Mouse (Mus musculus): ENCODE data around the gene Abhd12b. TPM values are rescaled to one million over a fixed set of nuclear protein-coding genes. Genes with fewer than 3 reads are reported as not detected.
A peak's percentile ranks its signal among the peaks of the same experiment; 100 is the strongest.

Abhd12b gene
- total and polyA plus RNA-seq, 2 experiments from 2014 or later = 0.13 TPM; not detected in 1

- Histone ChIP-seq H3K4me2 (ENCODE audit: low read depth) (no peak overlapping the region), H3K9ac (no peak overlapping the region), H3K4me3 (ENCODE audit: low read depth, low read length) (no peak overlapping the region), H3K36me3 (ENCODE audit: insufficient read depth) (no peaks in the 10 kb centered on the region), H3K27ac (ENCODE audit: low read depth, low read length) (no peak overlapping the region), H3K9me3 (ENCODE audit: low read length) (no peaks in the 10 kb centered on the region), H3K4me1 (ENCODE audit: insufficient read depth) (no peaks in the 10 kb centered on the region), H3K27me3 (ENCODE audit: insufficient read depth, low read length) (no peaks in the 10 kb centered on the region)
- ATAC-seq (no peak), DNase-seq (no peak)
- TF ChIP-seq CTCF (IDR thresholded peaks at IDR 0.05; ENCODE audit: low read depth) = no peak
- 93% methylated on average over 8 of the region's 8 CpGs for WGBS
These were observed 60.3 kb downstream of the Abhd12b start for GRCm38 (mm10) chr12:70214281-70214680.

DNA sequence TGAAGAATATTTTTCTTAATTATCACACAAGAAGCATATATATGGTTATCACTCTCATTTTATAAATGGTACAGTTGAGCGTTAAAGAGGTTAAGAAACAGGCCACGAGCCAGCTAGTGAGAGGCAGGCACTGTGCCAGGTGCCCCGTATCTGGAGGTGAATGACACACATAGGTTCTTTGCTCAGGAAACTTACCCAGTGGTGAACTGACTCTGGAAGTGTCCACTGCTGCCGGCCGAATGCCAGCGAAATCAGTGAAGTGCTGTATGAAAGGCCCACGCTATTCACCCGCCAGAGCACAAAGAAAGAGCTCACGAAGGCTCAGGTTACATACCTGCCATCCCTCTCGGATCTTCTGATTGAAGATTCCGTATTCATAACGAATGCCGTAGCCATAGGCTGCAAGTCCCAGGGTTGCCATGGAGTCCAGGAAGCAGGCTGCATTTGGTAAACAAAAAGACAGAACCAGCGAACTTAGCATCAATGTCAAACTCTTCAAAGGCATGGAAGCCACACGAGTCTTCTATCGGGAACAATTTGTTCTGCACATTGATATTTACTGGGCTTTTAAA lies 62.4 kb downstream of the Abhd12b start:
- 19% methylated on average over 16 of the region's 16 CpGs for WGBS
- ATAC-seq = peak; percentile 16; the same call in 1 of the 2 replicates
- no peak overlapping the region for H3K27ac ChIP-seq (ENCODE audit: low read depth, low read length)

GRCm38 (mm10) chr12:70218795-70219540 lies 65.0 kb downstream of the Abhd12b start:
- Histone ChIP-seq H3K4me2 (ENCODE audit: low read depth) (no peak overlapping the region), H3K9me3 (ENCODE audit: low read length) (no peaks in the 10 kb centered on the region), H3K9ac (no peak overlapping the region), H3K36me3 (ENCODE audit: insufficient read depth) (no peaks in the 10 kb centered on the region), H3K4me3 (ENCODE audit: low read depth, low read length) (no peak overlapping the region), H3K27me3 (ENCODE audit: insufficient read depth, low read length) (no peaks in the 10 kb centered on the region), H3K4me1 (ENCODE audit: insufficient read depth) (no peaks in the 10 kb centered on the region), H3K27ac (ENCODE audit: low read depth, low read length) (no peak overlapping the region)
- no peak for DNase-seq
- no peak for ATAC-seq
- TF ChIP-seq CTCF (IDR thresholded peaks at IDR 0.05; ENCODE audit: low read depth) = no peak
- 88% methylated on average over 8 of the region's 8 CpGs for WGBS

More for the DNA sequence above, 62.4 kb downstream of the Abhd12b start:
- H3K9me3 ChIP-seq (ENCODE audit: low read length) = no peaks in the 10 kb centered on the region
- no peaks in the 10 kb centered on the region for H3K27me3 ChIP-seq (ENCODE audit: insufficient read depth, low read length)
- no peak for TF ChIP-seq CTCF (IDR thresholded peaks at IDR 0.05; ENCODE audit: low read depth)
- H3K36me3 ChIP-seq (ENCODE audit: insufficient read depth) = no peaks in the 10 kb centered on the region
- no peak overlapping the region for H3K9ac ChIP-seq
- H3K4me2 ChIP-seq (ENCODE audit: low read depth) = no peak overlapping the region
- no peaks in the 10 kb centered on the region for H3K4me1 ChIP-seq (ENCODE audit: insufficient read depth)
- H3K4me3 ChIP-seq (ENCODE audit: low read depth, low read length) = no peak overlapping the region
- DNase-seq = peak; percentile 45

GRCm38 (mm10) chr12:70221425-70221824 lies 67.5 kb downstream of the Abhd12b start:
- ATAC-seq = no peak
- no peaks in the 10 kb centered on the region for H3K27me3 ChIP-seq (ENCODE audit: insufficient read depth, low read length)
- no peaks in the 10 kb centered on the region for H3K4me1 ChIP-seq (ENCODE audit: insufficient read depth)
- H3K36me3 ChIP-seq (ENCODE audit: insufficient read depth) = no peaks in the 10 kb centered on the region
- no peak overlapping the region for H3K4me2 ChIP-seq (ENCODE audit: low read depth)
- H3K27ac ChIP-seq (ENCODE audit: low read depth, low read length) = no peak overlapping the region
- H3K4me3 ChIP-seq (ENCODE audit: low read depth, low read length) = no peak overlapping the region
- H3K9ac ChIP-seq = no peak overlapping the region
- WGBS = 74% methylated on average over 5 of the region's 5 CpGs
- no peaks in the 10 kb centered on the region for H3K9me3 ChIP-seq (ENCODE audit: low read length)
- no peak for TF ChIP-seq CTCF (IDR thresholded peaks at IDR 0.05; ENCODE audit: low read depth)
- no peak for DNase-seq

DNA sequence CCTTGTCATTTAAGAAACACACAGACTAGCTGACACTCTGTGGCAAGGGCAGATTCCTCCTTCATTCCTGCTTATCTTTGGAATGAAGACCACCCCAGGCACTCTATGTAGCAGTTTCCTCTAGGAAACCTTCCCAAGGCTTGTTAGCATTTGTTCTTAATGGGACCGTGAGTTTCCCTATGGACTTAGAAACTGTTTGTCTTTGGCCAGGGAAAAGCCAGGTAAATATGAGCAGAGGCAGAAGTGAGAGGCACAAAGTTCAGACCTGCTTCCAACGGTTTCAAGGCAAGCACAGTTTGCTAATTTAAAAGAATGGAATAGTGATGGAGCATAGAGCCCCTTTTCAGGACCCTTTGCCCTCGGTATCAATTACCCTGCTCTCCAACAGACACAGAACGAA lies 69.4 kb downstream of the Abhd12b start:
- Histone ChIP-seq H3K4me1 (ENCODE audit: insufficient read depth) (no peaks in the 10 kb centered on the region), H3K27ac (ENCODE audit: low read depth, low read length) (no peak overlapping the region), H3K4me3 (ENCODE audit: low read depth, low read length) (no peak overlapping the region), H3K4me2 (ENCODE audit: low read depth) (no peak overlapping the region), H3K36me3 (ENCODE audit: insufficient read depth) (no peaks in the 10 kb centered on the region), H3K9ac (no peak overlapping the region), H3K9me3 (ENCODE audit: low read length) (no peaks in the 10 kb centered on the region), H3K27me3 (ENCODE audit: insufficient read depth, low read length) (no peaks in the 10 kb centered on the region)
- DNase-seq = no peak
- ATAC-seq = no peak
- no peak for TF ChIP-seq CTCF (IDR thresholded peaks at IDR 0.05; ENCODE audit: low read depth)
- WGBS = 56% methylated on average over 4 of the region's 4 CpGs

- no peaks in the 10 kb centered on the region for H3K36me3 ChIP-seq (ENCODE audit: insufficient read depth)
- H3K4me2 ChIP-seq (ENCODE audit: low read depth) = peak overlapping the region; percentile 95
- no peak overlapping the region for H3K27ac ChIP-seq (ENCODE audit: low read depth, low read length)
- no peak for TF ChIP-seq CTCF (IDR thresholded peaks at IDR 0.05; ENCODE audit: low read depth)
- 0 out of 2 replicates have a peak overlapping the region, but pooled peaks have one; percentile 37 for H3K4me3 ChIP-seq (ENCODE audit: low read depth, low read length)
- DNase-seq (no peak), ATAC-seq (no peak)
- 44% methylated on average over 5 of the region's 5 CpGs for WGBS
- H3K9me3 ChIP-seq (ENCODE audit: low read length) = no peaks in the 10 kb centered on the region
- no peaks in the 10 kb centered on the region for H3K27me3 ChIP-seq (ENCODE audit: insufficient read depth, low read length)
- H3K9ac ChIP-seq = no peak overlapping the region
- H3K4me1 ChIP-seq (ENCODE audit: insufficient read depth) = no peaks in the 10 kb centered on the region
These were observed 72.7 kb downstream of the Abhd12b start for GRCm38 (mm10) chr12:70226655-70227054.
